Mouse (Mus musculus): ENCODE results near the gene Cyfip1. TPM values are rescaled to one million over a fixed set of nuclear protein-coding genes. Genes with fewer than 3 reads are reported as not detected.

The Cyfip1 gene
- total RNA-seq, 1 experiment from 2014 or later, result 117 TPM

Other genes starting within 250 kb of the Cyfip1 start
- 0.53 to 1.6 TPM in 2 of 3 replicates, not detected in the other for gene Siglech, start 73.6 kb upstream of the Cyfip1 start, total RNA-seq (2017)
- gene Tubgcp5, start 47.6 kb upstream of the Cyfip1 start, total RNA-seq (2017), result 26.8 to 39.9 TPM (median 34.7 TPM) in 3 replicates
- 45.5 to 55.8 TPM (median 54.9 TPM) in 3 replicates for gene Nipa2, start 120.7 kb downstream of the Cyfip1 start, total RNA-seq (2017)
- gene Nipa1, start 178.2 kb downstream of the Cyfip1 start, total RNA-seq (2017), result 0.68 TPM in 1 of 3 replicates, not detected in the others
- 61.9 to 106 TPM (median 66.8 TPM) in 3 replicates for gene Herc2, start 208.5 kb downstream of the Cyfip1 start, total RNA-seq (2017)